Mouse (Mus musculus) ES-E14 (cell line): ENCODE data around the gene Dlgap4. TPM values are rescaled to one million over a fixed set of nuclear protein-coding genes. Genes with fewer than 3 reads are reported as not detected.

Experiments used
- DNase-seq: peaks from one replicate; pipeline ENCODE4 v3.0.0-alpha.2; 2013; ENCODE audit warnings: low read depth, low spot score
- H3K27ac ChIP-seq: 2 replicates; pipeline ENCODE4 v1.5.1; 2012; ENCODE audit warnings: low read depth, mild to moderate bottlenecking, low read length, moderate library complexity, mixed read lengths; ENCODE audit not compliant: poor library complexity, insufficient read depth, severe bottlenecking
- H3K36me3 ChIP-seq: 2 replicates; pipeline ENCODE4 v1.6.1; 2012; ENCODE audit warnings: mild to moderate bottlenecking, low read length, moderate library complexity, mixed read lengths; ENCODE audit not compliant: control insufficient read depth, poor library complexity, insufficient read depth, severe bottlenecking
- H3K4me1 ChIP-seq, 2 experiments: fragments of 150-350 bp in 1 of 2; sonication (generic) in 1 of 2; 2 replicates each; pipeline ENCODE4 v1.6.1; 2012; ENCODE audit warnings: low read length in 2 of 2, mild to moderate bottlenecking in 1 of 2, mixed read lengths in 1 of 2; ENCODE audit not compliant: control insufficient read depth in 2 of 2, insufficient read depth in 2 of 2, poor library complexity in 1 of 2
- H3K4me3 ChIP-seq, 2 experiments: fragments of 150-350 bp in 1 of 2; sonication (generic) in 1 of 2; 2 replicates each; pipeline ENCODE4 v1.5.1; 2012; ENCODE audit warnings: low read length in 2 of 2, low read depth in 1 of 2, mild to moderate bottlenecking in 1 of 2, mixed read lengths in 1 of 2; ENCODE audit not compliant: insufficient read depth in 1 of 2, poor library complexity in 1 of 2, severe bottlenecking in 1 of 2
- H3K9ac ChIP-seq: 2 replicates; pipeline ENCODE4 v1.6.1; 2012; ENCODE audit warnings: low read depth, mild to moderate bottlenecking, low read length, mixed read lengths; ENCODE audit not compliant: poor library complexity, insufficient read depth, severe bottlenecking
- H3K9me3 ChIP-seq: fragments of 150-350 bp; sonication (generic); 2 replicates; pipeline ENCODE4 v1.6.1; 2012; ENCODE audit warnings: low read depth, mild to moderate bottlenecking, low read length; ENCODE audit not compliant: control insufficient read depth, insufficient read depth
- CHD2 ChIP-seq: IDR thresholded peaks from 2 replicates; pipeline ENCODE4 v1.6.1; 2014; ENCODE audit warnings: mild to moderate bottlenecking, low read depth, low read length, inconsistent platforms
- HCFC1 ChIP-seq: IDR thresholded peaks from 2 replicates; pipeline ENCODE4 v1.6.1; 2012; ENCODE audit warnings: low read length, inconsistent platforms, borderline replicate concordance; ENCODE audit not compliant: insufficient read depth
- MAFK ChIP-seq: IDR thresholded peaks from 2 replicates; pipeline ENCODE4 v1.6.1; 2014; ENCODE audit warnings: mild to moderate bottlenecking, low read depth, low read length, inconsistent platforms; ENCODE audit not compliant: insufficient read depth
- ZC3H11A ChIP-seq: IDR thresholded peaks from 2 replicates; pipeline ENCODE4 v1.6.1; 2012; ENCODE audit warnings: low read depth, mild to moderate bottlenecking, inconsistent platforms, low read length, borderline replicate concordance
- ZNF384 ChIP-seq: IDR thresholded peaks from 2 replicates; pipeline ENCODE4 v1.6.1; 2012; ENCODE audit warnings: low read depth, low read length, inconsistent platforms
- in situ Hi-C, 2 experiments: fragments of 600-800 bp; cut with MboI; formaldehyde crosslinking; loops; one replicate each; pipeline ENCODE4 v1.15.1; 2025; ENCODE audit warnings: low sequenced_read_pairs in 2 of 2, inconsistent platforms in 1 of 2; ENCODE audit not compliant: unreplicated experiment in 2 of 2
- total RNA-seq: library from RNA; depleted of rRNA; stranded (reverse); fragments of 300-350 nt; gene quantifications from 2 replicates; pipeline ENCODE4 v1.2.3, GENCODE M21; 2012

The Dlgap4 gene
- total RNA-seq, 1 experiment, result 28.8 TPM

- in situ Hi-C loops, result no loop called here
- Histone ChIP-seq H3K36me3 (peaks cover 18% of the 10 kb centered on the region; the same call in 1 of the 2 replicates), H3K27ac (no peak overlapping the region), H3K4me3 (no peak overlapping the region), H3K4me1 (peaks cover 0 to 12% of the 10 kb centered on the region in 2 experiments; a peak in 1 of 4 replicates), H3K9ac (no peak overlapping the region), H3K9me3 (no peaks in the 10 kb centered on the region)
- no peak for DNase-seq
- TF ChIP-seq ZNF384 (no peak), MAFK (no peak), HCFC1 (no peak), CHD2 (no peak), ZC3H11A (no peak)
Measured at GRCm38 (mm10) chr2:156743248-156743647, 129.7 kb downstream of the Dlgap4 start.

DNA sequence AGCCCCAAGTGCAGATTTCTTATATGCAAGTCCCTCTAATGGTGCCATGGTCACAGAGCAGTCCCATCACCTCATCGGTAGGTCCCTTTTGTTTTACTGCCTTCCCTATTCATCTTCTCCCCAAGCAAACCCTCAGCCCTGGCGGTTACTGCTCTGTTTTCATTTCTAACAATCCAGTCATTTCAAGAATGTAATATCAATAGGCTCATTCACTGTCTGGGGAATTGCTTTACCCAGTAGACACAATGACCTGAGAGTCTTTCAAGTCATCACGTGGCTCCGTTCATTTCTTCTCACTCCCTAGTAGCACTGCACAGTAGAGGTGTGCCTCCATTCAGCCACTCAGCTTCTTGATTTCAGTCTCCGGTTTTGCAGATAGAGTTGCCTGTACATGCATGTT lies 130.9 kb downstream of the Dlgap4 start:
- H3K9ac ChIP-seq, result no peak overlapping the region
- H3K9me3 ChIP-seq, result no peaks in the 10 kb centered on the region
- H3K4me1 ChIP-seq, result peaks cover 0 to 15% of the 10 kb centered on the region in 2 experiments; a peak in 1 of 4 replicates
- peaks cover 29% of the 10 kb centered on the region for H3K36me3 ChIP-seq
- no peak for TF ChIP-seq ZC3H11A
- no peak for TF ChIP-seq ZNF384
- TF ChIP-seq HCFC1, result no peak
- no peak for TF ChIP-seq MAFK
- TF ChIP-seq CHD2, result no peak
- no peak for DNase-seq
- in situ Hi-C loops, result no loop called here
- H3K4me3 ChIP-seq, result no peak overlapping the region
- no peak overlapping the region for H3K27ac ChIP-seq

- DNase-seq, result no peak
- in situ Hi-C loops, result no loop called here
- no peaks in the 10 kb centered on the region for H3K9me3 ChIP-seq
- H3K36me3 ChIP-seq, result peaks cover 35% of the 10 kb centered on the region
- no peak overlapping the region for H3K9ac ChIP-seq
- TF ChIP-seq ZNF384 (no peak), MAFK (no peak), ZC3H11A (no peak), CHD2 (no peak)
- H3K27ac ChIP-seq, result no peak overlapping the region
- no peak overlapping the region for H3K4me3 ChIP-seq
- peaks cover 0 to 9% of the 10 kb centered on the region in 2 experiments; a peak in 1 of 4 replicates for H3K4me1 ChIP-seq
Measured at GRCm38 (mm10) chr2:156747315-156747714, 133.8 kb downstream of the Dlgap4 start.

GRCm38 (mm10) chr2:156749687-156750086 lies 136.2 kb downstream of the Dlgap4 start:
- DNase-seq, result no peak
- Histone ChIP-seq H3K4me1 (peaks cover 0 to 9% of the 10 kb centered on the region in 2 experiments; a peak in 1 of 4 replicates), H3K27ac (no peak overlapping the region), H3K36me3 (peaks cover 37% of the 10 kb centered on the region), H3K4me3 (no peak overlapping the region), H3K9me3 (no peaks in the 10 kb centered on the region), H3K9ac (no peak overlapping the region)
- in situ Hi-C loops, result no loop called here
- TF ChIP-seq ZC3H11A (no peak), CHD2 (no peak), HCFC1 (no peak), ZNF384 (no peak), MAFK (no peak)

DNA sequence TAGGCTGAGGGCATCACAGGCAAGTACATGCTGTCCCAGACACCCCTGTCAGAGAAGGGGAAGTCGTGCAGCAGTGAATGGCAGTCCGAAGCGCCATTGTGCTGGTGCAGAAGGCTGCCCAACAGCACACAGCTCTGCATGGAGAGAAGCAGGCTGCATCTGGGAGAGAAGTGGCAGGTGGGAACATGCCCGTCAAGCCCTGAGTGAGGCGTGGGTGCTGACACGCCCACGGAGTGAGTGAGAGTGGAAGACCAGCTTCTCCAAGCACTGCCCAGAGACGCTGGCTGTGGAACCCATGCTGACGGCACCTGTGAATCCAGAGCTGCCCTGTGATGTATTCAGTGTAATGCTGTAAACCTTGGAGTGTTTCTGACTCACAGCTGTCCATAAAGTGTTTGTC lies 143.4 kb downstream of the Dlgap4 start:
- Histone ChIP-seq H3K4me1 (no peaks in the 10 kb centered on the region), H3K9me3 (no peaks in the 10 kb centered on the region), H3K27ac (no peak overlapping the region), H3K9ac (no peak overlapping the region), H3K36me3 (peaks cover 33% of the 10 kb centered on the region), H3K4me3 (no peak overlapping the region)
- TF ChIP-seq ZC3H11A (no peak), HCFC1 (no peak), CHD2 (no peak), MAFK (no peak), ZNF384 (no peak)
- no peak for DNase-seq
- in situ Hi-C loops, result no loop called here
